Mouse (Mus musculus) hindbrain, embryonic 15.5 days (tissue): ENCODE data around the gene Mical3. TPM values are rescaled to one million over a fixed set of nuclear protein-coding genes. Genes with fewer than 3 reads are reported as not detected.

Experiments used
- ATAC-seq: fragments of 200-750 bp; cut with Nextera tagmentation; 2 replicates; pipeline ENCODE4 v1.8.0; 2017; ENCODE audit warnings: low read depth, moderate number of reproducible peaks, moderate TSS enrichment; ENCODE audit not compliant: low FRiP score
- H3K27ac ChIP-seq: fragments of 300-500 bp; sonication (generic); replicated peaks from 2 replicates; pipeline ENCODE4 v1.5.1; 2015; ENCODE audit warnings: mild to moderate bottlenecking, inconsistent platforms
- H3K27me3 ChIP-seq: fragments of 300-500 bp; sonication (generic); 2 replicates; pipeline ENCODE4 v1.6.1; 2015; ENCODE audit warnings: control low read depth, inconsistent platforms
- H3K36me3 ChIP-seq: fragments of 300-500 bp; sonication (generic); 2 replicates; pipeline ENCODE4 v1.6.1; 2015; ENCODE audit warnings: control low read depth, inconsistent platforms
- H3K4me1 ChIP-seq: fragments of 300-500 bp; sonication (generic); replicated peaks from 2 replicates; pipeline ENCODE4 v1.6.1; 2015; ENCODE audit warnings: control low read depth, inconsistent platforms
- H3K4me2 ChIP-seq: fragments of 300-500 bp; sonication (generic); 2 replicates; pipeline ENCODE4 v1.6.1; 2015; ENCODE audit warnings: moderate library complexity, mild to moderate bottlenecking, inconsistent platforms
- H3K4me3 ChIP-seq: fragments of 300-500 bp; sonication (generic); 2 replicates; pipeline ENCODE4 v1.5.1; 2015; ENCODE audit warnings: mild to moderate bottlenecking, inconsistent platforms
- H3K9ac ChIP-seq: fragments of 300-500 bp; sonication (generic); 2 replicates; pipeline ENCODE4 v1.6.1; 2015; ENCODE audit warnings: inconsistent platforms
- H3K9me3 ChIP-seq: fragments of 300-500 bp; sonication (generic); 2 replicates; pipeline ENCODE4 v1.6.1; 2016; ENCODE audit warnings: control low read depth, inconsistent platforms
- WGBS: fragments of 180-500 bp; shearing (Covaris S2); methylation state at CpG from one replicate; pipeline ENCODE4 v1.1.7; 2015; 5-methylcytosine and 5-hydroxymethylcytosine counted together
- polyA plus RNA-seq: library from polyadenylated mRNA; unstranded; fragments of >200 nt; fragmentation: Nextera tagmentation; extraction: Ambion mirVana; gene quantifications from 2 replicates; pipeline ENCODE4 v1.2.1, GENCODE M21; 2015

Mical3 gene
- polyA plus RNA-seq, 1 experiment from 2014 or later = 34.4 TPM

- Histone ChIP-seq H3K4me2 (no peak overlapping the region), H3K4me3 (no peak overlapping the region), H3K36me3 (0 out of 2 replicates have a peak, but pooled peaks cover 4% of the 10 kb centered on the region), H3K27me3 (no peaks in the 10 kb centered on the region), H3K4me1 (peaks cover 16% of the 10 kb centered on the region), H3K9me3 (no peaks in the 10 kb centered on the region), H3K9ac (no peak overlapping the region), H3K27ac (no peak overlapping the region)
- no peak for ATAC-seq
- 93% methylated on average over 8 of the region's 8 CpGs for WGBS
Observed at GRCm38 (mm10) chr6:121093662-121094408, 37.0 kb downstream of the Mical3 start.

- no peak overlapping the region for H3K27ac ChIP-seq
- ATAC-seq = no peak
- no peak overlapping the region for H3K9ac ChIP-seq
- H3K4me3 ChIP-seq = no peak overlapping the region
- 96% methylated on average over 11 of the region's 11 CpGs for WGBS
- H3K4me2 ChIP-seq = no peak overlapping the region
- peaks cover 10% of the 10 kb centered on the region for H3K4me1 ChIP-seq
- H3K27me3 ChIP-seq = no peaks in the 10 kb centered on the region
- H3K9me3 ChIP-seq = no peaks in the 10 kb centered on the region
- H3K36me3 ChIP-seq = 0 out of 2 replicates have a peak, but pooled peaks cover 4% of the 10 kb centered on the region
Observed at GRCm38 (mm10) chr6:121090786-121091185, 40.0 kb downstream of the Mical3 start.

GRCm38 (mm10) chr6:121087586-121088245 lies 43.1 kb downstream of the Mical3 start:
- WGBS = 71% methylated on average over 22 of the region's 22 CpGs

GRCm38 (mm10) chr6:121087127-121087526 lies 43.7 kb downstream of the Mical3 start:
- WGBS = 77% methylated on average over 10 of the region's 10 CpGs

More at GRCm38 (mm10) chr6:121087586-121088245, 43.1 kb downstream of the Mical3 start:
- H3K4me1 ChIP-seq = peaks cover 25% of the 10 kb centered on the region
- no peak overlapping the region for H3K27ac ChIP-seq
- no peak overlapping the region for H3K9ac ChIP-seq
- H3K27me3 ChIP-seq = no peaks in the 10 kb centered on the region
- H3K4me2 ChIP-seq = no peak overlapping the region
- H3K36me3 ChIP-seq = 0 out of 2 replicates have a peak, but pooled peaks cover 4% of the 10 kb centered on the region
- H3K9me3 ChIP-seq = no peaks in the 10 kb centered on the region
- no peak overlapping the region for H3K4me3 ChIP-seq
- ATAC-seq = 0 out of 2 replicates have a peak, but pooled peaks have one; percentile 24

GRCm38 (mm10) chr6:121086226-121086625 lies 44.6 kb downstream of the Mical3 start:
- Histone ChIP-seq H3K4me2 (no peak overlapping the region), H3K9me3 (no peaks in the 10 kb centered on the region), H3K4me3 (no peak overlapping the region), H3K27me3 (no peaks in the 10 kb centered on the region), H3K36me3 (no peaks in the 10 kb centered on the region), H3K4me1 (peaks cover 35% of the 10 kb centered on the region), H3K9ac (no peak overlapping the region), H3K27ac (no peak overlapping the region)
- no peak for ATAC-seq
- WGBS = 91% methylated on average over 9 of the region's 9 CpGs

More at GRCm38 (mm10) chr6:121087127-121087526, 43.7 kb downstream of the Mical3 start:
- Histone ChIP-seq H3K4me2 (no peak overlapping the region), H3K4me3 (no peak overlapping the region), H3K4me1 (peaks cover 26% of the 10 kb centered on the region), H3K36me3 (0 out of 2 replicates have a peak, but pooled peaks cover 3% of the 10 kb centered on the region), H3K27ac (no peak overlapping the region), H3K9ac (no peak overlapping the region), H3K27me3 (no peaks in the 10 kb centered on the region), H3K9me3 (no peaks in the 10 kb centered on the region)
- ATAC-seq = no peak

- Histone ChIP-seq H3K9me3 (no peaks in the 10 kb centered on the region), H3K4me2 (no peak overlapping the region), H3K9ac (no peak overlapping the region), H3K27me3 (no peaks in the 10 kb centered on the region), H3K4me3 (no peak overlapping the region), H3K27ac (peak overlapping the region; percentile 33; the same call in 1 of the 2 replicates), H3K36me3 (no peaks in the 10 kb centered on the region), H3K4me1 (peaks cover 41% of the 10 kb centered on the region)
- no peak for ATAC-seq
- WGBS = 58% methylated on average over 6 of the region's 6 CpGs
Observed at GRCm38 (mm10) chr6:121084050-121084480, 46.7 kb downstream of the Mical3 start.

GRCm38 (mm10) chr6:121082094-121082473 lies 48.7 kb downstream of the Mical3 start:
- H3K9me3 ChIP-seq = no peaks in the 10 kb centered on the region
- no peaks in the 10 kb centered on the region for H3K27me3 ChIP-seq
- peak overlapping the region; percentile 51; the same call in 1 of the 2 replicates for H3K27ac ChIP-seq
- H3K9ac ChIP-seq = no peak overlapping the region
- WGBS = 81% methylated on average over 10 of the region's 10 CpGs
- no peak overlapping the region for H3K4me3 ChIP-seq
- peaks cover 40% of the 10 kb centered on the region for H3K4me1 ChIP-seq
- no peak overlapping the region for H3K4me2 ChIP-seq
- H3K36me3 ChIP-seq = no peaks in the 10 kb centered on the region
- no peak for ATAC-seq

GRCm38 (mm10) chr6:121081288-121082093 lies 49.3 kb downstream of the Mical3 start:
- H3K4me3 ChIP-seq = no peak overlapping the region
- no peaks in the 10 kb centered on the region for H3K9me3 ChIP-seq
- H3K4me1 ChIP-seq = peaks cover 42% of the 10 kb centered on the region
- H3K9ac ChIP-seq = no peak overlapping the region
- 44% methylated on average over 26 of the region's 26 CpGs for WGBS
- H3K4me2 ChIP-seq = no peak overlapping the region
- peak overlapping the region; percentile 51; the same call in 1 of the 2 replicates for H3K27ac ChIP-seq
- peak; percentile 29; the same call in 1 of the 2 replicates for ATAC-seq
- H3K27me3 ChIP-seq = no peaks in the 10 kb centered on the region
- H3K36me3 ChIP-seq = no peaks in the 10 kb centered on the region

GRCm38 (mm10) chr6:121078175-121078574 lies 52.6 kb downstream of the Mical3 start:
- no peak overlapping the region for H3K27ac ChIP-seq
- H3K9ac ChIP-seq = no peak overlapping the region
- H3K36me3 ChIP-seq = no peaks in the 10 kb centered on the region
- no peak overlapping the region for H3K4me2 ChIP-seq
- H3K4me1 ChIP-seq = peaks cover 31% of the 10 kb centered on the region
- H3K27me3 ChIP-seq = no peaks in the 10 kb centered on the region
- H3K9me3 ChIP-seq = no peaks in the 10 kb centered on the region
- no peak overlapping the region for H3K4me3 ChIP-seq
- 0 out of 2 replicates have a peak, but pooled peaks have one; percentile 16 for ATAC-seq
- WGBS = 71% methylated on average over 5 of the region's 5 CpGs

- no peak overlapping the region for H3K27ac ChIP-seq
- peaks cover 25% of the 10 kb centered on the region for H3K4me1 ChIP-seq
- H3K27me3 ChIP-seq = no peaks in the 10 kb centered on the region
- no peak for ATAC-seq
- no peaks in the 10 kb centered on the region for H3K36me3 ChIP-seq
- no peaks in the 10 kb centered on the region for H3K9me3 ChIP-seq
- no peak overlapping the region for H3K4me3 ChIP-seq
- H3K4me2 ChIP-seq = no peak overlapping the region
- 83% methylated on average over 12 of the region's 12 CpGs for WGBS
- H3K9ac ChIP-seq = no peak overlapping the region
Observed at GRCm38 (mm10) chr6:121076929-121077566, 53.8 kb downstream of the Mical3 start.

GRCm38 (mm10) chr6:121075763-121076162 lies 55.0 kb downstream of the Mical3 start:
- WGBS = 100% methylated on average over 1 of the region's 1 CpGs
- Histone ChIP-seq H3K9ac (no peak overlapping the region), H3K4me3 (no peak overlapping the region), H3K36me3 (no peaks in the 10 kb centered on the region), H3K4me2 (no peak overlapping the region), H3K4me1 (peaks cover 12% of the 10 kb centered on the region), H3K27me3 (no peaks in the 10 kb centered on the region), H3K9me3 (no peaks in the 10 kb centered on the region), H3K27ac (no peak overlapping the region)
- no peak for ATAC-seq
